Comparison of ENCODE assay signal across 23 mouse cellular contexts in genomic region chr7:58661076-58661475, GRCm38 (mm10). TPM values are rescaled to one million over a fixed set of nuclear protein-coding genes. Genes with fewer than 3 reads are reported as not detected.
DNase-seq lines count a peak whose midpoint lies in the region; ATAC-seq lines count a peak whose summit lies in the region.
"Had no signal": no experiment of that assay in that cellular context is flagged by ENCODE, and none has a peak within 500 bp of the region (broad histone marks: within the 10 kb centered on the region; RNA-seq: fewer than 3 reads in every experiment).

No protein-coding gene starts in this region.

- H3K4me2 ChIP-seq in heart, embryonic 12.5 days, result no peak overlapping the region
- H3K4me2 ChIP-seq: embryonic facial prominence, embryonic 12.5 days; forebrain, embryonic 15.5 days; kidney, embryonic 15.5 days; liver, embryonic 11.5 days; midbrain, embryonic 15.5 days had no signal

- intact Hi-C loops in heart, postnatal 14 days (cut with DNase I), result no loop called here

- DNase-seq in gastrocnemius, adult 18-20 months (ENCODE audit: low spot score), result peak; percentile 35
- no peak for DNase-seq in gastrocnemius, postnatal 25 days
- DNase-seq in heart, postnatal 14 days, result peak; percentile 4 to 18
- DNase-seq in adrenal gland, adult 8-10 months, result peak; percentile 52
- peak; percentile 64 for DNase-seq in fibroblast of lung, adult 2 months (ENCODE audit: low read depth)
- DNase-seq in Muller cell, postnatal 12 days (ENCODE audit: inconsistent ontology term), result no peak
- DNase-seq: cerebellum, adult 8-10 months; kidney, postnatal 4 days; lung, adult 2 months; thymus, adult 18-20 months; thymus, postnatal 4 days had no signal

- H3K27me3 ChIP-seq in heart, embryonic 12.5 days (replicated peaks), result no peaks in the 10 kb centered on the region
- H3K27me3 ChIP-seq: forebrain, embryonic 15.5 days; midbrain, embryonic 15.5 days had no signal

- no peak overlapping the region for H3K27ac ChIP-seq in heart, embryonic 12.5 days (ENCODE audit: poor library complexity, severe bottlenecking)
- H3K27ac ChIP-seq: embryonic facial prominence, embryonic 12.5 days; forebrain, embryonic 15.5 days; hindbrain, embryonic 10.5 days; hindbrain, postnatal 0 days; kidney, embryonic 15.5 days; midbrain, embryonic 15.5 days had no signal

- WGBS in heart, embryonic 12.5 days, result 88% methylated on average over 7 of the region's 7 CpGs

- H3K4me3 ChIP-seq in heart, embryonic 12.5 days, result no peak overlapping the region
- H3K4me3 ChIP-seq: embryonic facial prominence, embryonic 12.5 days; erythroblast, embryonic 14.5 days; forebrain, embryonic 15.5 days; hindbrain, embryonic 10.5 days; kidney, embryonic 15.5 days; midbrain, embryonic 15.5 days; myocyte had no signal

- no peak overlapping the region for H3K9ac ChIP-seq in heart, embryonic 12.5 days
- H3K9ac ChIP-seq: embryonic facial prominence, embryonic 12.5 days; forebrain, embryonic 15.5 days; kidney, embryonic 15.5 days; midbrain, embryonic 15.5 days had no signal

- peaks cover 8% of the 10 kb centered on the region for H3K4me1 ChIP-seq in heart, embryonic 12.5 days (replicated peaks)
- H3K4me1 ChIP-seq: embryonic facial prominence, embryonic 12.5 days had no signal

- H3K36me3 ChIP-seq in heart, embryonic 12.5 days, result no peaks in the 10 kb centered on the region
- H3K36me3 ChIP-seq: embryonic facial prominence, embryonic 12.5 days; forebrain, embryonic 15.5 days; G1E; hindbrain, embryonic 10.5 days; kidney, embryonic 15.5 days; midbrain, embryonic 15.5 days had no signal

- H3K9me3 ChIP-seq in heart, embryonic 12.5 days (replicated peaks), result no peaks in the 10 kb centered on the region
- H3K9me3 ChIP-seq: embryonic facial prominence, embryonic 12.5 days; forebrain, embryonic 15.5 days; hindbrain, embryonic 10.5 days; kidney, embryonic 15.5 days; midbrain, embryonic 15.5 days had no signal

- ATAC-seq in heart, embryonic 12.5 days (ENCODE audit: insufficient number of reproducible peaks, low FRiP score), result no peak
- ATAC-seq: forebrain, embryonic 15.5 days; hindbrain, postnatal 0 days; intestine, postnatal 0 days; midbrain, embryonic 15.5 days had no signal

RNA-seq across cellular contexts. Expression of gene Atp10a, which starts 5.1 kb away (rescaled TPM):
- total RNA-seq in gastrocnemius, adult 18-20 months (2021), result 1 to 10 TPM in 1 of 2 experiments, under 1 TPM in 1; 0.94 to 1.5 TPM
- total RNA-seq in gastrocnemius, postnatal 25 days (2021), result 1 to 10 TPM; 2.4 to 2.7 TPM
- 1 to 10 TPM; 2.2 to 3.2 TPM for total RNA-seq in heart, postnatal 14 days (2021)
- 2.2 and 2.5 TPM in 2 replicates for polyA plus RNA-seq in heart, embryonic 12.5 days (2016; fragmentation: Nextera tagmentation; extraction: Ambion mirVana)
- 100 to 1,000 TPM in 1 of 4 experiments, 10 to 100 TPM in 3; 72.7 to 102 (median 89.1) TPM for total RNA-seq in adrenal gland, adult 8-10 months (2022)
- total RNA-seq: G1E had no signal
- polyA plus RNA-seq: erythroblast, embryonic 14.5 days; G1E had no signal

Comparison
In these comparisons a context has a peak if more than half of its experiments do, and no peak if none do; other contexts are left out.
1. DNase-seq: peak in gastrocnemius, adult 18-20 months (single experiment), heart, postnatal 14 days (2 of 2), adrenal gland, adult 8-10 months (single experiment) and fibroblast of lung, adult 2 months (single experiment); none in gastrocnemius, postnatal 25 days (single experiment) and Muller cell, postnatal 12 days (single experiment).
2. RNA of gene Atp10a, which starts 5.1 kb away (total RNA-seq): 72.7 to 102 TPM in adrenal gland, adult 8-10 months; 2.2 to 3.2 TPM in heart, postnatal 14 days, 2.4 to 2.7 TPM in gastrocnemius, postnatal 25 days and 0.94 to 1.5 TPM in gastrocnemius, adult 18-20 months; every median in the first group is over 10 times any median in the second.